Mouse (Mus musculus) liver, adult (tissue): ENCODE measurements at regions not wholly inside any gene's neighbourhood (a gene's known extent, or its start where the extent isn't known, plus 50 kb on each side); places are given as distances from the start of the nearest gene placed in this dataset.

Experiments used
- GATA4 ChIP-seq: IDR thresholded peaks from 2 replicates; pipeline ENCODE4 v1.6.1; 2014; ENCODE audit warnings: mild to moderate bottlenecking, low read length; ENCODE audit not compliant: insufficient replicate concordance

DNA sequence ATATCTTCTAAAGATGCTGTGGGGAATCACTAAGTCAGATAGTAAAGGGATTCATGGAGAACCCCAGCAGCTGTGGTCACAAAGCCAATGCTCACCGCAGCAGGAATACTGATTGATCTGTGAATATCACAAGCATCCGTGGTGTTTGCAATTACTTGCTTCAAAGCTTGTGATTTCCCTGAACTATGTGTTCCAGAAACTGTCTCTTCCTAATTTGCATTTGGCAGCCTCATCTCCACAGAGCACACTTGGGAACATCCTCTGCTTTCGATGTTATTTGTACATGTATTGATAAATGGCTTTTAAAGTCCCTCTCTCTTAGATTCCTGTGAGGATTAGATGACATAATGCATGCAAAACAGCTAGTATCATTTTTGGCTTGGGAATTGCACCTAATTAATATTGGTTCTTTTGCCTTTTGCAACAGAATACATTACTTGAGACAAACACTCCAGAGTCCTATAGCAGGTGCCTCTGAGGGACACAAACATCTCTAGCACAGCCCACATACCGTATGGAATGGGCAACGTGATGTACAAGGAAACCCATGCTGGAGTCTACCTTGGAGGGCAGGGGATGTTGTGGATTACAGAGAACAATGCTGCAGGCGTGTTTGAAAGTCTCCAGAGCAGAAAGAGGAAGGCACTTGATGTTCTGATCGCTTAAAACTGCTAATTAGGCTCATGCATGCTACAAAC lies 211.0 kb downstream of the Nuak1 start:
- TF ChIP-seq GATA4 = no peak

DNA sequence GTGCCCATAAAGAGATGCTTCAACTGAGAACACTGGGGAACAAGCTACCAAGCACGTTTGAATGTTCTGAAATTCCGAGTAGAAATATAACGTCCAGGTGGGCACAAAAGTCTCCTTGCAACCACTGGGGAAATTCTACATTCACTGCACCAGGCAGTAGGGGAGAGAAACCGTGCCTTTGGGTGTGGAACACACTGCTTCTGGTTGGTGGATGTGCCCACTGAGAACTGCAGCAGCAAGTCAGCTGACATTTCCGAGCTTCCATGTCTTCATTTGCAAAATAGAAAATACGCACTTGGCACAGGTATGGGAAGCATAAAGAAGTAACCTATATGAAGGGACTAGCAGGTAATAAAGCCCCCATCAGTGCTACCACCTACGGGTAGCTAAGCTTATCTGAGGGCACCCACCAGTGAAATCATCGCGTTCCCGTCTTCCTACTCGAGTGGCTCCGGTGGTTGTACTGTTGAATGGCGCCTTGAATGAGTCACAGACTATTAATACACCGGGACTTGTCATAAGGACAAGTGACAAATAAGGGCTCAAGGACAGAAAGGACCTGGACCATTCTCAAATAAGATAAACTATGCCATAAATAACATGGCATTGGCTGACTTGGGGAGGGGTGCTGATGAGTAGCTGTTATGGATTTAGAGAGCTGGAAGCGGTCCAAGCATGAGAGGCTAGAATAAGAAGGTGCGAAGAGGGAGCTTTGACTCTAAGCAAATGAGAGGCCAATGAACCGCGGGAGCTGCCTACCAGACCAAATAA lies 210.2 kb downstream of the Nuak1 start:
- no peak for TF ChIP-seq GATA4

DNA sequence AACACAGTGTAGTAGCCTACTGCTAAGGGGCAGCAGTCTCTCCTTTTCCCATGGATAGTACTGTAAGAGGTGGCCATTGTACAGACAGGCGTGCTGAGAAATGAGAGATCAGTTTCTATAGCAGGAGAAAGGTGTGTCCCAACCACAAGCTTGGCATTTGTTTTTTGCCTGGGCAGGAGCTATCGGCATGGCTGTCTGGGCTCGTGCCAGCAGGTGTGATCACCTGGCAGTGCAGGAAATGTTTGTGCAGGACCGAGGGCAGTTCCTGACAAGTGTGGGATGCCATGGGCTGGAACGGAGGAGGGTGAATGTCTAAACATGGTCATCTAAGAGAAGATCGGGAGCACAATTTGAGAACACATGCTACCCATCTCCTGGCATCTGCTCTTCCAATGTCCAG lies 205.4 kb downstream of the Nuak1 start:
- no peak for TF ChIP-seq GATA4

GRCm38 (mm10) chr10:84236236-84236635 lies 204.2 kb downstream of the Nuak1 start:
- TF ChIP-seq GATA4 = no peak

- no peak for TF ChIP-seq GATA4
Measured at GRCm38 (mm10) chr10:84238279-84238963, 202.0 kb downstream of the Nuak1 start.

DNA sequence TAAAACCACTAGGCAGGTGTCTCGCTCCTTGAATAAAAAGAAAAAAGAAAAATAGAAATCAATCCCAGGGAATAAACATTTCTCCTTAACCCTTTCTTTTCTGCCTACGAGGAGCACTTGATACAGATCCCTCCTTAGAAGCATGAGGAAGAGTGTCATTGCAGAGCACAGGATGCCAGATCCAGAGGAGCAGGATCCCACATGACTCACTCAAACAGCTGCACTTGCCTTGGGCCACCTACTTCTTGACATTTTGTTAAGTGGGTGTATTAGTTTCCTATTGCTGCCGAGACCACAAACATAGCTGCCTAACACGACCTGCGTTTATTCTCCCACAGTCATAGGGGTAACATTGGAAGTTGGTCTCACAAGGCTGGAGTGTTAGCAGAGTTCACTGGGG lies 197.1 kb downstream of the Nuak1 start:
- TF ChIP-seq GATA4 = no peak

GRCm38 (mm10) chr10:84249346-84249745 lies 191.1 kb downstream of the Nuak1 start:
- TF ChIP-seq GATA4 = no peak

DNA sequence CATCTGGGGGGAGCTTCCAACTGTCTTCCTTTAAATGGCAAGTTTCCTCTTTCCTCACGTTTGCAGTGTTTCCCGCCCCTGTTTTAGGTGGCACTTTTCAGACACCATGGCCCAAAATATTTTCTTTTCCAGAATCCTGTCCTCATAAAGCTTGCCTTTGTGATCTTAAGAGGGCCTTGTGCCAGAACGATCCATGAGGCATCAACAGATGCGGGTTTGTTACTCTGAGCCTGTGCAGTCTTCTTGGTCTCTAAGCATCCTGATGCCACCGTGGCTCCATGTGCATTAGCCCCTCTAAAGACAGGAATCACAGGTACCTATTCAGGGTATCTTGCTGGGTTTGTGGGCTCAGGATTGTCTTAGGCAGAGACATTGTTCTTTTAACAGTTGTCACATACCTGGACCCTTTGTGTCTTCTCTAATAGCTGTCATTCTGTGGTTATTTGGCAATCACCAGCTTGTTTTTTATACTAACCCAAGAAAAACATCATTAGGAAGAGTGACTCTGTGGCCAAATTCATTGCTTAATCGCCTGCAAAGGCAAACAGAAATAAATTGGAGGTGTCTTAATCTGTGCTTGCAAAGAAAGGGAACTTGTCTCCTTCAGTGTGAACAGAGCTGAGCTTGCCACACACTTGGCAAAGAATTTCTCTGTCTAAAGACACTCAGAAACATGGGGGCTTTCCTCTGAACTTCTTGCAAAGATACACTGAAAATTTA lies 179.3 kb downstream of the Nuak1 start:
- no peak for TF ChIP-seq GATA4

DNA sequence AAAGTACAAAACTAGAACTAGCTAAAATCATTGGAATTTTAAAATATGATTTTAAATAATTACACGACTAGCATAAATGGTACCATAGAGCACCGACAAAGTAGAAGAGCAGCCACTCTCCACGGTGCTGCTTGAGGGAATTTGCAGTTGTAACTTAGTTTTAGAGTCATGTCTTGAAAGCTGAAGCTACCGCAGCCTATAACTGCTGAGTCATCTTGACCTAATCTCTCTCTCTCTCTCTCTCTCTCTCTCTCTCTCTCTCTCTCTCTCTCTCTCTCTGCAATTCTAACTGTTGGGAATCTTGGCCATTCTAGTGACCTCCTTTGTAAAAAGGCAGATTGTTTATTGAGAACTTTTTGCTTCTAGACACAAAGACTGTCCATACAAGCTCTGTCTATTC lies 177.5 kb downstream of the Nuak1 start:
- TF ChIP-seq GATA4 = no peak

DNA sequence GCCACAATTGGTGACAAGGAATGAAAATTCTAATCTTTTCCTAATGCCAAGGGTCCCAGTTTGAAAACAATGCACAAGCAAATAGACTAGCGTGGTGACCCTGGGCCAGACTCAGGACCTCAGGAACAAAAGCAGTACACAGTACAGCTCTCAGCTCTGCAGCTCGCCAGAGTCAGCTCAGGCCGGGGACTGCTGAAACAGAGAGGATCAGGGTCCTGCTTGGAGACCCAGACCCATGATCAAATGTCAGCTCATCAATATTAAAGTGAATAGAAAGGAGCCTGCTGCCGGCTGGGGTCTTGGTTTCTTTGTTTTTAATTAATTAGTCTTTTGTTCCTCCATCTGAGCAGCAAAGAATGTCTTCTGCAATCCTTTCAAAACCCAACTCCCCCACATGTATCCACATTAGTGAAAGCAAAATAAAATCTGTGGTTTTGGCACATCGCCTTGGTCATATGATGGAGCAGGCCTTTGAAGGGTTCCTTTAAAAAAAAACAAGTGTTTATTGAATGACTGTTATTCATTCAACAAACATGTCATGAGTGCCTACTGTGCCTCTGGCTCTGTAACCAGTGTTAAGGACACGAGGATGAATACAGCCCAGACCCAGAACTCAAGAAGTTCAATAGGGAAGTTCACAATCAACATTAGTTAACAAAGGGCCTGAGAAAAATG lies 154.4 kb downstream of the Nuak1 start:
- no peak for TF ChIP-seq GATA4

DNA sequence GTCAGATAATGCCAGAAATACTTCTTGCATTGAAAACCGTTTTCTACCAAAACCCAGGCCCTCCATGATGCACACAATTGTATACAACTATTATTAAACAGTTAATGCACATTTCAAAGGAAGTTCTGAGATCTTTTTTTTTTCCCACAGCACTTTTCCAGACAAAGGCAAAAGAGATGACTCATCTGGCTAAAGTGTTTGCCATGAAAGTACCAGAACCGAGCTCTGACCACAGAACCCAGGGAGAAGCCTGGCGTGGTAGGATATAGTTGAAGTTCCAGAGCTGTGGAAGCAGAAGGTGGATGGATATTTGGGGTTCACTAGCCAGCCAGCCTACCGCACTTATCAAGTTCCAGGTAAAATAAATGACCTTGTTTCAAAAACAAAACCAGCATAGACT lies 146.0 kb downstream of the Nuak1 start:
- no peak for TF ChIP-seq GATA4

GRCm38 (mm10) chr10:84296168-84296567 lies 144.2 kb downstream of the Nuak1 start:
- no peak for TF ChIP-seq GATA4

DNA sequence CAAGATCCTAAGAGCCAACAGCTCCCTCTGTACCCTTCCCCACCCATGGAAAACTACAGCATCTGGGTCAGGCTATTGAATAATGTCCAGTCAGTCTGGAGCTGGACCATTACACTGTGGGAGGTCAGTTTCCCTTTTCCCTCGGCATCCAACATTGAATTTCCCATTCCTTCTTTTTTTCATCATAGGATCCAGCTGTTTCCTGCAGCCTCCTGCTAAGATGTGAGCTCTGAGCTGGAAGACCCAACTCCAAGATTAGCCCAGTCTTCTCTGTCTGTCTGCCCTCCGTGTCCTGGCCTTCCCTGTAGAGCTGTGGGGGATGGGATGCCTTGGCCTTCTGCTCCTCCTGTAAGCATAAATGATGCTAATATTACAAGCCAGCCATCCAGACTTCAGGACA lies 138.8 kb downstream of the Nuak1 start:
- no peak for TF ChIP-seq GATA4

DNA sequence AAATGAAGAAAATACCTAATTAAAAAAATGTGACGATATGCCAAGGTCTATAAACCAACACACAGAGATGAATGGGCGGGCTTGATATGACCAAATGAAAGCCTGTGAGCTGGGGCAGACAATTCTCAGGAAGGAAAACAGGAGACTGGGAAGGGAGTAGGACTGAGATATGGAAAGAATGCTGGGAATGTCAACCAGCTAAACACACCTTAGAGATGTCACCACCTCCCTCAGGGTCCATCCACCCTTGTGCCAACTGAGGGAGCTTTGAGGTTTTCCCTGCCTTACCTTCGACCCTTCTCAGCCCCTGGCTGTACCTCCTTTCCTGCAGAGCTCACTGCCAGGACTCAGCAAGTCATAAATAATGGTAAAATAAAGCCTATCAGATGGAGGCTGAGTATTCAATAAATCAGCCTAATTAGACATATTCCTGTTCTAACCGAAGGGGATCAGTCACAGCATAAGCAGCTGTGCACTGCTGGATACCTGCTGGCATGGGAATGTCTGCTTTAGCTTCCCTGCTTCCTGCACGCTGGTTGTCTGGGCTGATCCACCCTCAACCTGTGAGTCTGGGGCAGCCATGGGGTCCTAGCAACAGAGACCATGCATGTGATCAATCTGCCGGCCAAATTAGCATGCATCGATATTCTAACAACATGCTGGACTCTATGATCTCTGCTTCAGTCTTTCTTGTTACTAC lies 137.4 kb downstream of the Nuak1 start:
- no peak for TF ChIP-seq GATA4
